Mouse (Mus musculus) lung, adult 2 months (tissue): ENCODE measurements around the gene Il27.

ENCODE experiments used
- CTCF ChIP-seq: fragments of 200-500 bp; IDR thresholded peaks from 2 replicates; pipeline ENCODE4 v1.5.1; 2011; ENCODE audit warnings: mild to moderate bottlenecking, low read length, control low read depth; ENCODE audit not compliant: insufficient read depth
- POLR2A ChIP-seq: fragments of 200-500 bp; IDR thresholded peaks from 2 replicates; pipeline ENCODE4 v1.6.1; 2011; ENCODE audit warnings: low read depth, mild to moderate bottlenecking, control low read depth, low read length, borderline replicate concordance; ENCODE audit errors: extremely low read depth

DNA sequence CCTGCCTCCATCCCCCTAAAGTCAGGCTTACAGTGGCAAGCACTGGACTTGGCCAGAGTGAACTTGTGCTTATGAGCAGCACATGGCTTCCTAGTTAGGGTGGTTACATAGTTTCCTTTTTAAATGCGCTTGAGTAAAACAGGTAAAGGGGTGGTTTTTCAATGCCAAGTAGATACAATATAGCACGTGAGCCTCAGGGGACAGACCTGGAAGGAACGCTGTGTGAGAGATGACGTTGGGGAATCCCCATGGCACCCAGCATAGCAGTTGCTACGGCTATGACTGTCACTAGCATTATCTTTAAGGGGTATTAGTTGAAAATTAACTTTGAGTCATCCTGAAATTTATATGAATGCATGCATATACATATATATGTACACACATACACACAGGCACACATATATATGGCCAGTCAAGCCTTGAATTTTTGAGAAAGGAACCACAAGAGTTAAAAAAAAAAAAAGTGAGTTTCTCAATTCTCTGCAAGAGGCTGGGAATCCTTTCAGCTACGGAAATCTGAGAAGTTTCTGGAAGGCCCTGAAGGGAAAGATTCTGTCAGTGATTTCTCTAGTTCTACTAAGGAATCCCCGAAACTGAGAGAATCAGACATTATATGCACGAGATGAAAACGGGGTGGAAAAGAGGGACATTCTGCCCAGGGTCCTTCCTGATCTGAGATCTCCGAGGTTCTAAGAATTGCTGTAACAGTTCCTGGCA lies 25.0 kb upstream of the Il27 start:
- TF ChIP-seq CTCF (no peak), POLR2A (no peak)
